24 mouse cellular contexts compared by ENCODE assay signal in genomic region chr2:164466787-164467186, GRCm38 (mm10). TPM values are rescaled to one million over a fixed set of nuclear protein-coding genes. Genes with fewer than 3 reads are reported as not detected.
"Had no signal": no experiment of that assay in that cellular context is flagged by ENCODE, and none has a peak within 500 bp of the region (broad histone marks: within the 10 kb centered on the region; RNA-seq: fewer than 3 reads in every experiment).

No protein-coding gene starts in this region.

- H3K9me3 ChIP-seq: kidney, embryonic 15.5 days; limb, embryonic 15.5 days; lung, embryonic 15.5 days; midbrain, embryonic 13.5 days; neural tube, embryonic 15.5 days had no signal

- ATAC-seq: hindbrain, postnatal 0 days; midbrain, embryonic 13.5 days had no signal

- DNase-seq: kidney, adult 11 months; kidney, postnatal 14 days; lung, postnatal 14 days; right cerebral cortex, adult 18-20 months; right cerebral cortex, postnatal 25 days; thymus, adult 2 months; thymus, postnatal 25 days had no signal

- H3K4me3 ChIP-seq: kidney, embryonic 15.5 days; left cerebral cortex, adult 2 months; limb, embryonic 15.5 days; lung, embryonic 15.5 days; midbrain, embryonic 13.5 days; neural tube, embryonic 15.5 days had no signal

- H3K9ac ChIP-seq: kidney, embryonic 15.5 days; limb, embryonic 15.5 days; lung, embryonic 15.5 days; midbrain, embryonic 13.5 days; neural tube, embryonic 15.5 days had no signal

- H3K27ac ChIP-seq: hindbrain, postnatal 0 days; kidney, embryonic 15.5 days; left cerebral cortex, adult 2 months; limb, embryonic 15.5 days; lung, embryonic 15.5 days; macrophage; midbrain, embryonic 13.5 days; neural tube, embryonic 15.5 days had no signal

- H3K4me2 ChIP-seq: kidney, embryonic 15.5 days; limb, embryonic 15.5 days; lung, embryonic 15.5 days; midbrain, embryonic 13.5 days; neural tube, embryonic 15.5 days had no signal

- H3K27me3 ChIP-seq: kidney, embryonic 15.5 days; limb, embryonic 15.5 days; lung, embryonic 15.5 days; midbrain, embryonic 13.5 days; neural tube, embryonic 15.5 days had no signal

RNA-seq across cellular contexts. Expression of gene Trp53tg5, which starts 6.7 kb away (rescaled TPM):
- total RNA-seq: hindbrain, postnatal 0 days; layer of hippocampus, postnatal 25 days; left cerebral cortex, adult 2 months; left cerebral cortex, postnatal 14 days; midbrain, postnatal 0 days had no signal
- polyA plus RNA-seq: hindbrain, postnatal 0 days; intestine, embryonic 14.5 days; kidney, embryonic 15.5 days; large intestine, adult 2 months; limb, embryonic 11.5 days; limb, embryonic 15.5 days; lung, embryonic 15.5 days; macrophage; midbrain, embryonic 13.5 days; midbrain, postnatal 0 days; neural tube, embryonic 11.5 days; neural tube, embryonic 15.5 days; small intestine, adult 2 months; thymus, adult 2 months; urinary bladder, adult 2 months had no signal
